Mouse (Mus musculus): Measurements from ENCODE around the gene Psapl1. TPM values are rescaled to one million over a fixed set of nuclear protein-coding genes. Genes with fewer than 3 reads are reported as not detected.

Gene Psapl1
- total RNA-seq, 2 experiments from 2014 or later: not detected

GRCm38 (mm10) chr5:36186294-36187053 lies 17.3 kb upstream of the Psapl1 start:
- Histone ChIP-seq H3K4me3 (no peak overlapping the region), H3K27ac (no peak overlapping the region)
- TF ChIP-seq CTCF (conservative IDR thresholded peaks at IDR 0.05): peak; percentile 71
- no peak for DNase-seq (ENCODE audit: low spot score in 2 of 2)

- Histone ChIP-seq H3K27ac (no peak overlapping the region), H3K4me3 (no peak overlapping the region)
- TF ChIP-seq CTCF (conservative IDR thresholded peaks at IDR 0.05): no peak
- DNase-seq (ENCODE audit: low spot score in 2 of 2): no peak
Observed at GRCm38 (mm10) chr5:36188310-36188709, 15.5 kb upstream of the Psapl1 start.

GRCm38 (mm10) chr5:36191285-36191684 lies 12.5 kb upstream of the Psapl1 start:
- DNase-seq (ENCODE audit: low spot score in 2 of 2): no peak
- H3K4me3 ChIP-seq: no peak overlapping the region
- no peak overlapping the region for H3K27ac ChIP-seq
- TF ChIP-seq CTCF (conservative IDR thresholded peaks at IDR 0.05): no peak

- Histone ChIP-seq H3K27ac (no peak overlapping the region), H3K4me3 (no peak overlapping the region)
- DNase-seq (ENCODE audit: low spot score in 2 of 2): no peak
- peak; percentile 56 for TF ChIP-seq CTCF (conservative IDR thresholded peaks at IDR 0.05)
Observed at GRCm38 (mm10) chr5:36191876-36192275, 11.9 kb upstream of the Psapl1 start.

- no peak overlapping the region for H3K27ac ChIP-seq
- H3K4me3 ChIP-seq: no peak overlapping the region
- no peak for DNase-seq (ENCODE audit: low spot score in 2 of 2)
- no peak for TF ChIP-seq CTCF (conservative IDR thresholded peaks at IDR 0.05)
Observed at GRCm38 (mm10) chr5:36192677-36193076, 11.1 kb upstream of the Psapl1 start.

- no peak overlapping the region for H3K4me3 ChIP-seq
- H3K27ac ChIP-seq: no peak overlapping the region
- TF ChIP-seq CTCF (conservative IDR thresholded peaks at IDR 0.05): no peak
- no peak for DNase-seq (ENCODE audit: low spot score in 2 of 2)
Observed at GRCm38 (mm10) chr5:36194631-36195030, 9.2 kb upstream of the Psapl1 start.

GRCm38 (mm10) chr5:36195436-36195835 lies 8.4 kb upstream of the Psapl1 start:
- no peak for DNase-seq (ENCODE audit: low spot score in 2 of 2)
- Histone ChIP-seq H3K27ac (no peak overlapping the region), H3K4me3 (no peak overlapping the region)
- TF ChIP-seq CTCF (conservative IDR thresholded peaks at IDR 0.05): no peak

GRCm38 (mm10) chr5:36199519-36199918 lies 4.3 kb upstream of the Psapl1 start:
- no peak for TF ChIP-seq CTCF (conservative IDR thresholded peaks at IDR 0.05)
- H3K27ac ChIP-seq: no peak overlapping the region
- no peak overlapping the region for H3K4me3 ChIP-seq
- no peak for DNase-seq (ENCODE audit: low spot score in 2 of 2)

- TF ChIP-seq CTCF (conservative IDR thresholded peaks at IDR 0.05): no peak
- Histone ChIP-seq H3K4me3 (no peak overlapping the region), H3K27ac (peak overlapping the region; percentile 62)
- no peak for DNase-seq (ENCODE audit: low spot score in 2 of 2)
Observed at GRCm38 (mm10) chr5:36202781-36203180, 1.0 kb upstream of the Psapl1 start.

- Histone ChIP-seq H3K27ac (peak overlapping the region; percentile 62), H3K4me3 (no peak overlapping the region)
- TF ChIP-seq CTCF (conservative IDR thresholded peaks at IDR 0.05): no peak
- DNase-seq (ENCODE audit: low spot score in 2 of 2): peak in 1 of 2 experiments; percentile 37
Observed at GRCm38 (mm10) chr5:36203421-36203820, 400 bp upstream of the Psapl1 start.

GRCm38 (mm10) chr5:36205397-36205796 lies 1.6 kb downstream of the Psapl1 start:
- DNase-seq (ENCODE audit: low spot score in 2 of 2): no peak
- no peak for TF ChIP-seq CTCF (conservative IDR thresholded peaks at IDR 0.05)
- no peak overlapping the region for H3K27ac ChIP-seq

GRCm38 (mm10) chr5:36208803-36209202 lies 5.0 kb downstream of the Psapl1 start:
- no peak overlapping the region for H3K4me3 ChIP-seq
- H3K27ac ChIP-seq: no peak overlapping the region
- DNase-seq (ENCODE audit: low spot score in 2 of 2): no peak
- no peak for TF ChIP-seq CTCF (conservative IDR thresholded peaks at IDR 0.05)

More at GRCm38 (mm10) chr5:36205397-36205796, 1.6 kb downstream of the Psapl1 start:
- no peak overlapping the region for H3K4me3 ChIP-seq

GRCm38 (mm10) chr5:36213310-36213709 lies 9.5 kb downstream of the Psapl1 start:
- TF ChIP-seq CTCF (conservative IDR thresholded peaks at IDR 0.05): peak; percentile 52
- Histone ChIP-seq H3K4me3 (no peak overlapping the region), H3K27ac (peak overlapping the region; percentile 72)
- DNase-seq (ENCODE audit: low spot score in 2 of 2): peak; percentile 93

GRCm38 (mm10) chr5:36220105-36220504 lies 16.3 kb downstream of the Psapl1 start:
- TF ChIP-seq CTCF (conservative IDR thresholded peaks at IDR 0.05): no peak
- Histone ChIP-seq H3K4me3 (no peak overlapping the region), H3K27ac (no peak overlapping the region)
- no peak for DNase-seq (ENCODE audit: low spot score in 2 of 2)
